Mouse (Mus musculus) midbrain, embryonic 12.5 days (tissue): Measurements from ENCODE around the gene Fkbp11. TPM values are rescaled to one million over a fixed set of nuclear protein-coding genes. Genes with fewer than 3 reads are reported as not detected.

Experiments
- ATAC-seq: fragments of 200-750 bp; cut with Nextera tagmentation; 2 replicates; pipeline ENCODE4 v1.8.0; 2017; ENCODE audit warnings: low read depth, moderate TSS enrichment, moderate library complexity; ENCODE audit not compliant: low FRiP score
- H3K27ac ChIP-seq: fragments of 300-500 bp; sonication (generic); replicated peaks from 2 replicates; pipeline ENCODE4 v1.5.1; 2016; ENCODE audit warnings: mild to moderate bottlenecking
- H3K27me3 ChIP-seq: fragments of 300-500 bp; sonication (generic); 2 replicates; pipeline ENCODE4 v1.6.1; 2016; ENCODE audit warnings: mild to moderate bottlenecking
- H3K36me3 ChIP-seq: fragments of 300-500 bp; sonication (generic); 2 replicates; pipeline ENCODE4 v1.6.1; 2016
- H3K4me1 ChIP-seq: fragments of 300-500 bp; sonication (generic); 2 replicates; pipeline ENCODE4 v1.6.1; 2016
- H3K4me2 ChIP-seq: fragments of 300-500 bp; sonication (generic); replicated peaks from 2 replicates; pipeline ENCODE4 v1.6.1; 2016; ENCODE audit warnings: mild to moderate bottlenecking, moderate library complexity
- H3K4me3 ChIP-seq: fragments of 300-500 bp; sonication (generic); 2 replicates; pipeline ENCODE4 v1.5.1; 2016; ENCODE audit warnings: mild to moderate bottlenecking
- H3K9ac ChIP-seq: fragments of 300-500 bp; sonication (generic); replicated peaks from 2 replicates; pipeline ENCODE4 v1.6.1; 2016; ENCODE audit warnings: mild to moderate bottlenecking, moderate library complexity
- H3K9me3 ChIP-seq: fragments of 300-500 bp; sonication (generic); 2 replicates; pipeline ENCODE4 v1.6.1; 2016; ENCODE audit warnings: mild to moderate bottlenecking
- WGBS: fragments of 180-500 bp; shearing (Covaris S2); methylation state at CpG from one replicate; pipeline ENCODE4 v1.1.7; 2016; 5-methylcytosine and 5-hydroxymethylcytosine counted together
- polyA plus RNA-seq: library from polyadenylated mRNA; unstranded; fragments of >200 nt; fragmentation: Nextera tagmentation; extraction: Ambion mirVana; gene quantifications from 2 replicates; pipeline ENCODE4 v1.2.1, GENCODE M21; 2016

Fkbp11 gene
- polyA plus RNA-seq, 1 experiment from 2014 or later, result 9.2 TPM

DNA sequence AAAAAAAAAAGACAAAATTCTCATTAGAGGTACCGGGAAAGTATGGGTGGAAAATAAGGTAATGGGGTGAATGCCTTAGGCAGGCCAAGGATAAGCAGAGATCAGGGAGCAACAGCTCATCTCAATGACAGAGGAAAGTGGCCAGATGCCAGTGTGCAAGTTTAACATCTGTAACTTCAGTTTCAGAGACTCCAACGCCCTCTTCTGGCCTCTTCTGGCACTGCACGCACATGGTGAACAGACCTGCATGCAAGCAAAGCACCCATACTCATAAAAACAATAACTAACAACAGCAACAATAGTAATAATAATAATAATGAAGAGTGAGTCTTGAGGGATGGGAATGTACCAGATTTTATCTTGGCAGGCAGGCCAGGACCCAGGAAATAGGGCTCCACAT is 42.1 kb downstream of the Fkbp11 start:
- WGBS, result 76% methylated on average over 3 of the region's 3 CpGs
- no peak overlapping the region for H3K4me2 ChIP-seq
- H3K36me3 ChIP-seq, result no peaks in the 10 kb centered on the region
- no peak overlapping the region for H3K4me3 ChIP-seq
- no peaks in the 10 kb centered on the region for H3K27me3 ChIP-seq
- no peak overlapping the region for H3K27ac ChIP-seq
- ATAC-seq, result no peak
- no peaks in the 10 kb centered on the region for H3K9me3 ChIP-seq
- H3K9ac ChIP-seq, result no peak overlapping the region
- peaks cover 15% of the 10 kb centered on the region for H3K4me1 ChIP-seq

DNA sequence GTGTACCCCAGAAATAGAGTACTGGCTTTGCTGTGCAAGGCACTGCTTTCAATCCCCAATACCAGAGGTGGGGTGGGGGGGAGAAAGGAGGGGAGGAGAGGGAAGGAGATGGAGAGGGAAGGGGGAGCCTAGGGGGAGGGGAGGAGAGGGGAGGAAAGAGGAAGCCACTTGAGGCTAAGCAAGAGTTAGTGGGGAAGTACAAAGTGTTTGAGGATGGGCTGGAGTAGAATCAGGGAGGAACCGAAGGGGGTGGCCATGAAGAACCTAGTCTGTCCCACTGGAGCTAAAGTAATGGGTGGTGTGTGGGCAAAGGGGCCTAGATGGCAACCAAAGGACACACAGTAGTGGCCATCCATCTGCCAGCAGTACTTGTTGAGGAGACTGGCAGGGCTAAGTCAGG is 44.3 kb downstream of the Fkbp11 start:
- H3K9me3 ChIP-seq, result no peaks in the 10 kb centered on the region
- WGBS, result 100% methylated on average over 1 of the region's 1 CpGs
- H3K27ac ChIP-seq, result no peak overlapping the region
- H3K36me3 ChIP-seq, result no peaks in the 10 kb centered on the region
- ATAC-seq, result no peak
- peaks cover 4% of the 10 kb centered on the region; the same call in 1 of the 2 replicates for H3K27me3 ChIP-seq
- H3K9ac ChIP-seq, result no peak overlapping the region
- H3K4me2 ChIP-seq, result no peak overlapping the region
- H3K4me1 ChIP-seq, result peaks cover 2% of the 10 kb centered on the region; the same call in 1 of the 2 replicates
- no peak overlapping the region for H3K4me3 ChIP-seq

DNA sequence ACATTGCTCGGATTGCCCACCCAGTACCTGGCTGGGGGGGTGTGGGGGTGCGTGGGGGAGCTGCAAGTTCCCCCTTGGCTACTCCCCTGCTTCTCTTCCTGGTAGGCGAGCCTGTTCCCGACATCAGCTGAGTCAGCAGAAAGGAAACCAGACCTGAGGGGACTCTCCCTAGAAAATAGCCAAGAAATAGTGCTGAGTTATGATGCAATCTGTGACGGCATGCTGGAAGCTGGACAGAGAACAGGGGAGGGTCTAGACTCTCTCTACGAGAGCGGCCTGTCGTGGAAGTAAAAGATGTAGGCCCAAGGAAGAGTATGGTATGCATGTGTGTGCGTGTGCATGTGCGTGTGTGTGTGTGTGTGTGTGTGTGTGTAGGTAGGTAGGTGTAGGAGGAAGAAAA is 44.8 kb downstream of the Fkbp11 start:
- H3K9ac ChIP-seq, result no peak overlapping the region
- no peak for ATAC-seq
- no peak overlapping the region for H3K4me2 ChIP-seq
- H3K36me3 ChIP-seq, result no peaks in the 10 kb centered on the region
- WGBS, result 83% methylated on average over 10 of the region's 10 CpGs
- peaks cover 8% of the 10 kb centered on the region; the same call in 1 of the 2 replicates for H3K27me3 ChIP-seq
- no peaks in the 10 kb centered on the region for H3K9me3 ChIP-seq
- no peak overlapping the region for H3K4me3 ChIP-seq
- H3K4me1 ChIP-seq, result no peaks in the 10 kb centered on the region
- no peak overlapping the region for H3K27ac ChIP-seq

DNA sequence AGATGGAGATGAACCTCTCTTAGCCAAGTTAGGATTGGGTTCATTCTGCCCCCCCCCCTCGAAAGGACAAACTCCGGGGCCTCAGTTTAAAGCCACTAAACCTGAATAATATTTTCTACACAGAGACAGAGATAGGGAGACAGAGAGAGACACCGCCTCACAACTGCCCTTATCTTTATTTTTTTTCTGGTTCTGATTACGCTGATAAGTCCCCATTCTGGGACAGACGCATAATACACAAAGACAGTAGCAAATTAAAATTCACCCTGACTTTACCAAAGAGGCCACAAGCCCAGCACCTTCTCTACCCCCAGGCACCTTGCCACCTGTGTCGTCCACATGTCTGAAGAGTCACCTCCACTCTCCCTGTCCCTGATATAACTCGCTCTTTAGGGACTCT is 46.4 kb downstream of the Fkbp11 start:
- no peak for ATAC-seq
- WGBS, result 84% methylated on average over 7 of the region's 7 CpGs
- no peaks in the 10 kb centered on the region for H3K36me3 ChIP-seq

DNA sequence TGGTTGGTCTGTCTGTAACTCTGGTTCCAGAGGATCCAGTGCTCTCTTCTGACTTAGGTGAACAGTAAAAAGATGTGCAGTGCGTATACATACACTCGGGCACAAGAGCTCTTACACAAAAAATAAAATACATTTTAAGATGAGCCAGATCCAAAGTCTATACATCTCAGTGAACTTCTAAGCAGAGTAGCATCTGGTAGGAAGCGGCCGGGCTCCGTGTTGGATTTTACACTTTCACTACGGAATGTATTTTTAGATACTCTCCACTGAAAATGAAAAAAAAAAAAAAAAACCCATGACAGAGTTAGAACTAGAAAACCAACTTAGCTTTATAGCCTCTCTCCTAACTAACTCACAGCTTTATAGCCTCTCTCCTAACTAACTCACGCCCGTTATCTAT is 47.3 kb downstream of the Fkbp11 start:
- 95% methylated on average over 8 of the region's 8 CpGs for WGBS
- Histone ChIP-seq H3K9ac (no peak overlapping the region), H3K36me3 (no peaks in the 10 kb centered on the region), H3K9me3 (no peaks in the 10 kb centered on the region), H3K4me3 (no peak overlapping the region), H3K4me2 (no peak overlapping the region), H3K27ac (no peak overlapping the region), H3K4me1 (peaks cover 23% of the 10 kb centered on the region), H3K27me3 (peaks cover 26% of the 10 kb centered on the region)
- no peak for ATAC-seq

More for the DNA sequence above, 46.4 kb downstream of the Fkbp11 start:
- Histone ChIP-seq H3K27ac (no peak overlapping the region), H3K27me3 (peaks cover 16% of the 10 kb centered on the region), H3K4me1 (peaks cover 13% of the 10 kb centered on the region), H3K9ac (no peak overlapping the region), H3K4me2 (no peak overlapping the region), H3K4me3 (no peak overlapping the region), H3K9me3 (no peaks in the 10 kb centered on the region)

DNA sequence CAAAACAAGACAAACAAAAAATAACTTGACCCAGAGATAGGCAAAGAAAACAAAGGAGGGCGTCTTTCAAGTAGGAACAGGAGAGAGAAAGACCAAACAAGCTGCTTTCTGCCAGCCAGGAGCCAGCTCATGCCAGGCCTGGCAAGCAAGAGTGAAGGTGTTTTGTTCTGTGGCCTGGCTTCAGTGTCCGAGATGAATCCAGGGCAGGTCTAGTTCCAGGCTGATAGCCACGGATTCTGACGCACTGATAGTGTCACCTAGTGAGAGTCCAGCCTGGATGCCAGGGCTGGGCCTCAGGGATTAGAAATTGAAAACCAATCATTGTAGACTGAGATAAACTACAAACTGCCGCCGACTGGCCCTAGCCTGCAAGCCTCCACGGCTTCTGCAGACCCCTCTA is 50.0 kb downstream of the Fkbp11 start:
- Histone ChIP-seq H3K27me3 (peaks cover 30% of the 10 kb centered on the region), H3K27ac (0 out of 2 replicates have a peak overlapping the region, but pooled peaks have one; percentile 7), H3K4me1 (peaks cover 44% of the 10 kb centered on the region), H3K36me3 (peaks cover 2% of the 10 kb centered on the region; the same call in 1 of the 2 replicates), H3K4me2 (no peak overlapping the region), H3K4me3 (no peak overlapping the region), H3K9me3 (no peaks in the 10 kb centered on the region), H3K9ac (no peak overlapping the region)
- WGBS, result 65% methylated on average over 7 of the region's 7 CpGs
- no peak for ATAC-seq

DNA sequence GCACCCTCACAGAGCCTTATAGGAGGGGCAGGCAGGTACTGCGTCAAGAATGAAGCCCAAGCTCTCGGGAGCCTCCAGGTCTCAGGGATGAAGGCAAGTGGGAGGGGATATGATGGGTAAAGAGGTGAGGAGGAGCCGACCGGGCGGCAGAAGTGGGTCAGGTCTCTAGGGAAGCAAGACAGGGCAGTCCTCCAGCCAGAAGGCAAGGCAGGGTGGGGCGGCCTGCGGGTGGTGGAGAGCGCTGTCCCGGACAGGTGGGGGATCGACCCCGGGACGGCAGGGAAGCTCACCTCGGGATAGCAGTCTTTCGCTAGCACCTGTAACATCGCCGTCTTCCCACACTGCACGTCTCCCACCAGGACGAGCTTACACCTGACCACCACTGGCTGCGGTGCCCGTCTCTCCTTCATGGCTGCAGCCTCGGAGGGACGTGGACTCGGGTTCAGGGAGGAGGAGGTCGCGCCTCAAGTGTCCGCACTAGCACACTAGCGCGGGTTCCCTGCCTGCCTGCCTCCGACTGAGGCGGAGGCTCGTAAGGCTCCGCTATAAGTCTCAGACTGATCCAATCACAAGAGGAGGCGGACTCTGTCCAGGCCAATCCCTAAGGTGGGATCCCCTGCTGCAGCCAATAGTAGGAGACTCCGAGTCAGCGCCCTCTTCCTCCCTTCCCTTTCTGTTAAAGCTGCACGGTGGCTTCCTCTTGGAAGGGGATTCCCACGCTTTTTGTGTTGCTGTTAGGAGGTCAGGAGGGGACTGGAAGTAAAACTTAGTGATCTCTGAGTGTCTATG is 50.9 kb downstream of the Fkbp11 start, which contains the start of gene Rnd1:
Gene Rnd1 (minus strand): TSS at position 522 of the 789 bp plus-strand sequence.
- H3K27me3 ChIP-seq, result peaks cover 30% of the 10 kb centered on the region
- WGBS, result 1% methylated on average over 37 of the region's 37 CpGs
- H3K9ac ChIP-seq, result peak within 1 kb of the TSS; percentile 56
- H3K4me1 ChIP-seq, result peaks cover 44% of the 10 kb centered on the region
- peak within 1 kb of the TSS; percentile 56 for H3K4me3 ChIP-seq
- peaks cover 10% of the 10 kb centered on the region; the same call in 1 of the 2 replicates for H3K36me3 ChIP-seq
- peak; percentile 90 for ATAC-seq
- H3K27ac ChIP-seq, result 0 out of 2 replicates have a peak within 1 kb of the TSS, but pooled peaks have one; percentile 7
- H3K4me2 ChIP-seq, result peak within 1 kb of the TSS; percentile 99
- no peaks in the 10 kb centered on the region for H3K9me3 ChIP-seq

DNA sequence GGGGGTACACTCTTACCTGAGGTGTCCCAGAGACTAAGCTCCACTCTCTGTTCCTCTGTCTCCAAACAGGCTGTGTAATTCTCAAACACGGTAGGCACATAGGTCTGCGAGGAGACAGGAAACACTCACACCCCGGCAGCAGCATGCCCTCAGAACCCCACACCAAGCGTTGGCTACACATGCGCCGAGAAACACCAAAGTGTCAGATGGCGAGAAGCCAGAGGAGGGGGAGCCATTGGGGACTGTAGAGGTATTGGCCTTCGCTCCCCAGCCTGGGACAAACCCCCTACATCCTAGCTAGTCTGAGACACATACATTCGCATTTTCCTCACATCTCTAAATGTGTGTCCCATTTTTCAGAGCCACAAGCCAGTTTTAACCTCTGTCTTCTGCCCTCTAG is 51.5 kb downstream of the Fkbp11 start:
- peak overlapping the region; percentile 99 for H3K4me2 ChIP-seq
- H3K9me3 ChIP-seq, result no peaks in the 10 kb centered on the region
- peaks cover 10% of the 10 kb centered on the region; the same call in 1 of the 2 replicates for H3K36me3 ChIP-seq
- WGBS, result 2% methylated on average over 9 of the region's 9 CpGs
- ATAC-seq, result no peak
- peaks cover 30% of the 10 kb centered on the region for H3K27me3 ChIP-seq
- H3K4me3 ChIP-seq, result peak overlapping the region; percentile 56
- peaks cover 44% of the 10 kb centered on the region for H3K4me1 ChIP-seq
- no peak overlapping the region for H3K27ac ChIP-seq
- peak overlapping the region; percentile 56 for H3K9ac ChIP-seq

DNA sequence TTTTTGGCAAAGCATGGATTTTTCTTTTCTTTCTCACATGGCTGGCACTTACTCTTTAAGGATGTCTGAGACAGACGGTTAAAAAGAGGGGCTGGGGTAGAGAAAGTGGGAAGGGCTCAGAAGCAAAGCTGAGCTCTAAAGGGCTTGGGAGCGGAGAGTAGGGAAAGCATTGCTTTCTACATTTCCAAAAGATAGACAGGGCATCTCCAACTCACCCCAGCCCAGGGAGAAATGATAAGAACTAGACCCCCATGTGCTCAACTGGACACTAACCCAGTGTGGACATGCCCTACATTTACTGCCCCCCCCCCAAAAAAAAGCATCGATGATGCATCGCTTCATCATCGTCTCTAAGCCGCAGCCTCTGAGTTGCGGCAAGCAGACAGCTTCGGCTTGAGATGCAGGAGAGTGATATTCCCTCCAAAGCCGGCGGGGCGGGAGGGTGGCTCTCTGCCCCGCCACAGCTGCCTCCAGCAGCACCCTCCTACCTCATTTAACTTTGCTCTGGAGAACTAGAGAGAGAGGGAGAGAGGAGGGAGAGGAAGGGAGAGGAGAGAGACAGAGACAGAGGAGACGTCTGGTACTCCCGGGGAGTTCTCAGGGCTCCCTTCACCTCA is 52.3 kb downstream of the Fkbp11 start:
- Histone ChIP-seq H3K9me3 (no peaks in the 10 kb centered on the region), H3K4me1 (peaks cover 44% of the 10 kb centered on the region), H3K9ac (peak overlapping the region; percentile 56), H3K27ac (peak overlapping the region; percentile 72), H3K4me3 (peak overlapping the region; percentile 56), H3K4me2 (peak overlapping the region; percentile 99), H3K36me3 (peaks cover 11% of the 10 kb centered on the region; the same call in 1 of the 2 replicates), H3K27me3 (peaks cover 30% of the 10 kb centered on the region)
- ATAC-seq, result no peak
- 7% methylated on average over 14 of the region's 14 CpGs for WGBS

DNA sequence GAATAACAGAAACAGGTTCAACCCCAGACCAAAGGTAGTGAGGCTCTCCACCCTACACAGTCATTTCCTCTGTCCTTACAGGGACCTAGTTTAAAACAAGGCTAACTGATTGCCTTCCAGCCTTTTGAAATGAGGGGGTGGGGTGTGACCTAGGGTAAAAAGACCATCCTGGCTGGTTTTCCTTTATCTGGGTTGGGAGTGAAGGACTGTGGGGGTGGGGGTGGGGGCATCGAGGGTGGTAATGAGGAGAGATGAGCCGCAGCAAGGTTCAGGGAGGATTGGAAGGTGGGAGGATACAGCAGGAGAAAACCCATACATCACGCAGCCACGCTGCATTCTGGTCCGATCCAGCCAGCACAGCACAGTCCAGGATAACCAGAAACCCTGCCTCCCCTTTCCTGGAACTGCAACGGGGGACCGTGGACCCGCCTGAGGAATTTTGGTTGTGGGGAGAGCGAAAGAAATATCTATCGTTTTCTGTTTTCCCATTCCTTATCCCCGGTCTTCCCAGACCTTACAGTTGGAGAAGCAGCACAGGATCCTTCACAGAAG is 52.9 kb downstream of the Fkbp11 start:
- H3K9ac ChIP-seq, result peak overlapping the region; percentile 56
- peaks cover 30% of the 10 kb centered on the region for H3K27me3 ChIP-seq
- 28% methylated on average over 11 of the region's 11 CpGs for WGBS
- peaks cover 18% of the 10 kb centered on the region for H3K36me3 ChIP-seq
- H3K4me1 ChIP-seq, result peaks cover 44% of the 10 kb centered on the region
- peak overlapping the region; percentile 99 for H3K4me2 ChIP-seq
- no peaks in the 10 kb centered on the region for H3K9me3 ChIP-seq
- H3K27ac ChIP-seq, result peak overlapping the region; percentile 72
- no peak for ATAC-seq
- H3K4me3 ChIP-seq, result peak overlapping the region; percentile 56
